Mouse (Mus musculus): Measurements from ENCODE around the gene Rassf4.
A peak's percentile ranks its signal among the peaks of the same experiment; 100 is the strongest.
"Not testable (repeated sequence)": the region's sequence is repeated elsewhere in the genome, so short reads cannot be mapped to it uniquely, and the experiment has no call there.

Rassf4 gene

DNA sequence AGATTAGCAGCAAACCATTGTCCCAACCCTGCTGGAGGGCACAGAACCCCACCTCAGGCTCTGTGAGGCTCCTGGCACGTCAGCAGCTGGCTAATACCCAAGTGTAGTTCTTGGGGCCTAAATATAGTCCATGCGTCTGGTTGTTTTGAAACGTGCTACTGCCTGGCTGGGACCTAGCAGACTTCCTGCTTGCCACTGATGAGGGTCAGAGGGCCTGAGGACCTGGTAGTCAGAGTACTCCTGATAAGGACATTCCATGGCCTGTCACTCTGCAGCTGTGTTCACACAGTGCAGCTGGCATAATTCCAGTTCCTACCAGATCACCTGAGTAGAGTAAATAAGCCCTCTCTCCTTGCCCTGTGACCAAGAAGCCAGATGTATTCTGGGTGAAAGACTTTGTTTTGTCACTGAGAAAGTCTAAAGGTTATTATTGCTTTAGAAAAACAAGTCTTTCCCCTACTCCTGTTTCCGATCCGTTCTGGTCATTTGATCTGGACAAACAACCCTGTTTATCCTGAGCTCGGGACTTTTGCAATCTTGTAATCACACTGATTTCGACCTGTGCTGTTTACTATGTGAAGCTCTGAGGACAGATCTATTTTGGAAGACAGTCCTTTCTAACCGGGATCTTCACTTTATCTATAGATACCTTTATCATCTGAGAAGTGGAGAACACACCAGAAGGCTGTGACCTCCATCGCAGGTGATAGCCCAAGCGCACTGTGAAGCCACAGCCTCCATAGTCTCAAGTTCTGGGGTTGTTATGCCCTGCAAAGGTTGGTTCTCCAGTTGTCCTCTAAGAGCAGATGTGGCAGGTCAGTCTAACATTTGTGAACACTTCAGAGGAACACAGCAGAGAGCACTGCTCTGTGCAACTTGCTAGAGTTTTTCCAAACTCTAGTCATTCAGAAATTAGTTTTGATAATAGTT is 38.2 kb downstream of the Rassf4 start:
- DNase-seq: no peak

DNA sequence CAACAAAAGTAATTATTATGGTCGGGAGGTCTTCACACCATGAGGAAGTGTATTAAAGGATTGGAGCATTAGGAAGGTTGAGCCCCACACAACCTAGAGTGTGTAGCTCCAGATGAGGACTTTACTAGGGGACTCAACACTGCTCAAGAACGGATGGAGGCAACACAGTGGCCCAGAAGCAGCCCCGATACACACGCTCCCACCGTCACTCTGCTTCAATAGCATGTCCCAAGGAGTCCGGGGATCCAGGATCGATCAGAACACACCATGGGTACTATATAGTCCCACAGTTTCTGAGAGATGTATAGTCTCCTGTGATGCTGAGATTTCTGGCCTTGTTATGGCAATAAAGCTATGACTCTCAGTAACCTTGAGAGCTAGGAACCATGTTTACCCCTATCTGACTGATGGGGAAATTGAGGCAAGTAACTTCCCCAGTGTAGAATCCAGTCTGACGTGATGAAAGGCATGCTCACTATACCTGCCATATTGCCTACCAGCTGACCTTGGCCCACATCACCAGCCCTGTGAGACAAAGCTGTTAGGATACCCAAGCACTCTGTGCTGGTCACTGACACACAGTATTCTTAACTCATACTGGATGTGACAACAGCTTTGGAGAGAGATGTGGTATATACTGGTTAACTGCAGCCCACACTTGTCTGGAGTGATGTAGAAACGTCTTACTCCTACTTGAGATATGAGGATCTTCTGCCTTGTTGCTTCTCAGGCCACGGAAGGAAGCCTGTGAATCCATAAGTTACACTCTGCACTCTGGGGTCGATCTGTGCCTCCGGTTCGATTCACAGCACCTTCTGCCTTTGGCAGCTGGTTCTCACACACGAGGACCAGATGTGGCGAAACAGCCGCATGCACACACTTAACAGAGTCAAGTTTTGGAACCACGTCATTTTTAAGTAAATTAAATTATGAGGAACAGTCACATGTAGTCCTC is 39.7 kb downstream of the Rassf4 start:
- DNase-seq: no peak

DNA sequence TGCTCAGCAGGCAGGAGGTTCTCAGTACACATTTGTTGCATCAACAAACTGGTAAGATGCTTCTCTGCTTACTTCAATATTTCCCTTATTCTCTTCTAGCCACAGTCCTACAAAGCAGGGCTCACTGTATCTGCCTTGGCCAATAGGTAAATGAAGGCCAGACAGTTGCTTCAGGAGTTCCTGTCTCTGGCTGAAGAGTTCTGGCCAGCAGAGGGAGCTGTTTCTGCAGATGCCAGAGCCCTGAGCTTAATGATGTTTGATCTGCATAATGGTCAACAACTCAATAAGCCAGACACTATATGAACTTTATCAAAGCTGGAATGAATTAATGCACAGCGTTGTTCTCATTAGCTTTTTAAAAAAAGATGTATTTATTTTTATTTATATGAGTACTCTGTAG is 41.6 kb downstream of the Rassf4 start:
- peak; percentile 39 for DNase-seq

DNA sequence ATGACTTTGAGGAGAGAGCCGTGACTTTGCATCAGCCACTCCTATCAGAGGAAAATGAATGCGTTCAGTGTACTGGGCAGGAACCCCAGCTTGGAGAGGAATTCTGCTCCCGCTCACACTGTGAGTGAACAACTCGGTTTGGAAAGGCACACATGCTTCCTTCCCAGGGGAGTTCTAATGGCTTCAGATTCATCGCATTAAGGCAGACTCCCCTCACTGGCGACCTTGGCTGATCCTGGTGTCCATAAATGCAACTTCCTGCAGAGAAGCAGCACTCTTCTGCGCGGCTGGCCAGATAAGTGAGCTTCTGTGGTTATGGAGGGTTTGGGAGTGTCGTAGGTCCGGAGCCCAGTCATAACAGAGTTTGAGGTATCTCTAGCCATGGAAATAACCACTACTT is 44.0 kb downstream of the Rassf4 start:
- DNase-seq: no peak

DNA sequence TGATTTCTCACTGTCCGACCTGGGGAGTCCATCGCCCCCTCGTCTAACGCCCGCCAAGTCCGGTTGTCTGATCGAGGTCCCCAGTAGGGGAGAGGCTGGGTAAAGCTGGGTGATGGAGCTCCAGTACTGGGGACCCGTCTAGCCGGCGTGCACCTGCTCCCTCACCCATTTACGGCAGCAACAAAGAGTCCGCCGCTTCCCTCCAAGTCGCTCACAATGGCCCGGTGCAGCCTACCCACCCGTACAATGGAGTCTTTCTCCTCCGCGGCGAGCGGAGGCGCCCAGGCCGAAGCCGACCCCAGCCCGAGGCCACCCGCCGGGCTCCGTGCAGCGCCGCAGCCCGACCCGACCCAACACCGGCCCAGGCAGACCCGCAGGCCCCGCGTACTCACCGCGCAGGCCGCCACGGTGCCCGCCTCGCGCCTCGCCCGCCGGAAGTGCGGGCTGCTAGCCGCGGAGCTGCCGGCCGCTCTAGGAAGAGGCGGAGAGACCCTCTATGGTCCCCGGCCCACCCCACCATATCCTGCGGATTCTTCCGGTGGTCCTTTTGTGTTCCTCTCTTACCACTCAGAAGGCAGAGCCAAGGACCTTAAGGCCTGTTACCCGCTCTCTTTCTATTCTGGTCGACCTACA is 45.1 kb downstream of the Rassf4 start, which contains the start of gene Zfp422:
Zfp422 (minus strand) TSS at position 461 of the 633 bp plus-strand sequence.
- DNase-seq: peak; percentile 61

DNA sequence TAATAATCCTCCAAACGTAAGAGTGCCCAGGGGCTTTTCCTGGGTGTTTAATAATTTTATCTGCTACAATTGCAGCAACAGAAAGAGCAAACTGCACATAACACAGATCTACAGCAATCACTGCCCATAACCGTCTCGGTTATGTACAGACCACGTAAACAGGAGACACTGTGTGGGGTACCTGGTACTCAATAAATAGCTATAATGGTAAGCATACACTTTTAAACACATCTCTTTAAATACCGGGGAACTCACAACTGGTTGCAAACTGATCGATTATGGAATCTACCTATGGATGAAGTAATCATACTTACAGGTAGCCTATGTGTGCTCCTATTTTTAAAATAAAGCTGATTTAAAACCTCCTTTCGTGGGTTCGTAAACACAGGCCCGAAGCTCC is 45.7 kb downstream of the Rassf4 start:
- DNase-seq: no peak

DNA sequence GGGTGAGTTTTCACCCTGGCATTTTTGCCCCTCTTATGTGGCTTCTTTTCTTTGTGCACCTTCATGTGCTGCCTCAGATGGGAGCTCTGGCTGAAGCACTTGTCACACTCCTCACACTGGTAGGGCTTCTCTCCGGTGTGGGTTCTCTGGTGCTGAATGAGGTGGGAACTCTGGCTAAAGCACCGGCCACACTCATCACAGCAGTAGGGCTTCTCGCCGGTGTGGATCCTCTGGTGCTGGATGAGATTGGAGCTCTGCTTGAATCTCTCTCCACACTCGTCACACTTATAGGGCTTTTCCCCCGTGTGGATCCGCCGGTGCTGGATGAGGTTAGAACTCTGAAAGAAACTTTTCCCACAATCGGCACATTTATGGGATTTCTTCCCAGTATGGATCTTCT is 47.3 kb downstream of the Rassf4 start:
- DNase-seq: not testable (repeated sequence)

DNA sequence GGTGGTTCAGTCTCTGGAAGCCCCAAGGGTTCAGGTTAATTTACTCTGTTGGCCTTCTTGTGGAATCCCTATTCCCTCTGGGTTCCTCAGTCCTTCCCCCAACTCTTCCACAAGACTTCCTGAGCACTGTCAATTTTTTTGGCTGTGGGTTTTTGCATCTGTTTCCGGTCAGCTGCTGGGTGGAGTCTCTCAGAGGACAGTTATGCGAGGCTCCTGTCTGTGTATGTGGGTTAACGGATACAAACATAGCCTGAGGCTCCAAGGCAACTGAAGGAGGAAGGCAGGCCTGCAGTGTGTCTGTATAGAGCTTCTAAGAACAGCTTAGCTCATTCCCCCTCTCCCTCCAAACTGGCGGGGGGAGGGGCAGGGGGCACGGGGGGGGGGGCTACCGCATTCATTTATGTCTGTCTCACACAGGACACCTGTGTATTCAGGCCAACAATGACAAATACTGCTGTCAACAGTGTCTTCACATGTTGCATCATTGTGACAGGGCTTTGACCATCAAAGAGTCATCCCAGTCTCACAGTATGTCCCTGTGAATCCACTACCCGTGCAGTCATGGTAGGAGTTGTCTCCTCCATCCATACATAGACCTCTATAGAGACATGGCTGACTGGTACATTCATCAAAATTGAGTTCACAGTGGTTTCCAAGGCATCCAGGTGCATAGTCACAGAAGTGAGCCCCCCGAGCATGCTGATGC is 52.3 kb downstream of the Rassf4 start:
- no peak for DNase-seq

DNA sequence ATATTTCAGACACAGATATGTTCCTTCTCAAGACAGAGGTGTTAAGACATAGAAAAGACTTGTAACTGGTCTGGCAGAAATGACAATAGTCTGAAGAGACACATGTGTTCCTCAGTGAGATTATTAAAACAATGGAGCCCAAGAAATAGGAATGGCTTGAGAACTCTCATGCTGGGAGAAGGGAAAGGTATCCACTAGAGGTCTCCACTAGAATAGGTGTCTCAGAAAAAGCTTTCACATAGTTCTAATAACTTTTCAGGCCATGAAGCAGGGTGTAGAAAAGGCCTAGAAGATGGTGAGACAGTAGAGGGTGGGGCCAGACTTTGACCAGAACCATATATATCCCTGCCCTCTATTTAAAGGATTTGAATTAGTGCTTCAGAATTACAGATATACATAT is 55.7 kb downstream of the Rassf4 start:
- DNase-seq: no peak

DNA sequence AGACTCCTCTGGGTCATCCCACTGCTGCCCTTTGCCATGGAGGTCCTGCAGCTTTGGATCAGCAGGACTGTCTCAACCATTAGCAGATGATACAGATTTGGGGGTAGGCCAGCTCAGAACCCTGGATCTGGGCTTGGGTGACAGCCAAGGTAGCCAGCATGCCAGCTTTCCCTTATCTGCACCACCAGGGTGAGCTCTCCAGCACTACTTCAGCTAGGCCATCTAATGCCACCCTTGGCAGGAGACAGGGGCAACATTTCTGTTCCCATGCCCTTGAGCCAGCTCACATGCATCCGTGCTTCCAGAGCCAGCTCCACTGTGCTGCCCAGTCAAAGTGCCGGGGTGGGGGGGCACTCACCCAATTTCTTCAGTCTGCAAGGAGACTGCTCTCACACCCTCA is 58.0 kb downstream of the Rassf4 start:
- DNase-seq: no peak

DNA sequence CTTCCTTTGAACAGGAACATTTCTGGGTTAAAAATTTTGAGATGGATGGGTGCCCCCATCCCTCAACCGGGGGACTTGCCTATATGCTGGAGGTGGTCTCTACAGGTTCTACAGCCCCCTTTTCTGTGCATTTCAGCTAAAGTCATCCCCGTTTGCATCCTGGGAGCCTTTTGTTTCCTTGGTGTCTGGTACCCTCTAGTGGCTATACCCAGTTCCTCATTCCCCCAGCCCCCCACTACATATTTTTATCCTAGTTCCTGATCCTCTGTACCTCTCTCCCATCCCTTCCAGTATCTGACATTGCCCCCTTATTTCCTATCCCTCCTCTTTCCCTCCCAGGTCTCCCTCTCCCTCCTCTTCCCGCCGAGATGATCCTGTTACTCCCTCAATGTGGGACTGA is 66.5 kb downstream of the Rassf4 start:
- DNase-seq: no peak

DNA sequence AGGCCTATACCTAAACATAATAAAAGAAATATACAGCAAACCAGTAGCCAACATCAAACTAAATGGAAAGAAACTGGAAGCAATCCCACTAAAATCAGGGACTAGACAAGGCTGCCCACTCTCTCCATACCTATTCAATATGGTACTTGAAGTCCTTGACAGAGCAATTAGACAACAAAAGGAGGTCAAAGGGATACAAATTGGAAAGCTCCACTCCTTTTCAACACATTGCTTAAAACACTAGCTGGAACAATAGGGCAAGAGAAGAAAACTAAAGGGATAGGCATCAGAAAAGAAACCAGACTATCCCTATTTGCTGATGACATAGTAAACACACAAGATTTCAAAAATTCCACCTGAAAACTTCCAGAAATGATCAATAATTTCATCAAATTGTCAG is 72.8 kb downstream of the Rassf4 start:
- DNase-seq: not testable (repeated sequence)

DNA sequence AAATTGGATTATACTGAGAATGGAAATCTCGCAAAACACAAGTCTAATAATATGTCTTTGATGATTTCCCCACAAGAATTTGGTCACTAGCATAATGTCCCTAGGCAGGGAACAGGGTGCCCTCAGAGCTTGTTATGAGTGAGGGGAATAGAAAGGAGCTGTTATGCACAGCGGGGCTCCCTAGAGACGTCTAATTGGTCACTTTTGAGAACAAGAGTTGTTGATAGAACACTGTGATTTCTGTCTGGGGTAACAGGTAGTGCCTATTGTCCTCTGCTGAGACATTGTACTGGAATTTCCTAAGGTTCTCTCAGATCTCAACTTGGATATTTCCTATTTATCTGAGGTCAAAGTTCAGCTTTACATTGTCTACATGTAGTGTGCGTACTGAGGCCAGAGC is 89.7 kb downstream of the Rassf4 start, which contains the start of gene Olfr215:
Olfr215 (minus strand) TSS at position 101 of the 400 bp plus-strand sequence.
- DNase-seq: no peak

All from cerebellum, adult 11 months (tissue).